Mouse (Mus musculus) brown adipose tissue, adult 24 weeks (tissue): ENCODE results near the gene Tent5b. TPM values are rescaled to one million over a fixed set of nuclear protein-coding genes. Genes with fewer than 3 reads are reported as not detected.
A peak's percentile ranks its signal among the peaks of the same experiment; 100 is the strongest.

Source experiments
- H3K27ac ChIP-seq: fragments of 200-500 bp; replicated peaks from 2 replicates; pipeline ENCODE4 v1.5.1; 2012; ENCODE audit warnings: low read depth, mild to moderate bottlenecking, low read length
- H3K4me1 ChIP-seq: fragments of 200-500 bp; 2 replicates; pipeline ENCODE4 v1.6.1; 2012; ENCODE audit warnings: low read length, mixed read lengths; ENCODE audit not compliant: control insufficient read depth, insufficient read depth, insufficient read length
- H3K4me3 ChIP-seq: fragments of 200-500 bp; 2 replicates; pipeline ENCODE4 v1.5.1; 2012; ENCODE audit warnings: low read depth, mild to moderate bottlenecking, low read length, moderate library complexity; ENCODE audit not compliant: insufficient read depth
- polyA plus RNA-seq: library from polyadenylated mRNA; stranded (reverse); fragments of >200 nt; gene quantifications from 2 replicates; pipeline ENCODE4 v1.2.4, GENCODE M21; 2012; ENCODE audit not compliant: missing spikeins, insufficient read depth, insufficient read length

The Tent5b gene
- polyA plus RNA-seq, 1 experiment = 0.44 TPM

GRCm38 (mm10) chr4:133452433-133452832, 27.5 kb upstream of the Tent5b start:
- Histone ChIP-seq H3K4me3 (no peak overlapping the region), H3K27ac (no peak overlapping the region), H3K4me1 (no peaks in the 10 kb centered on the region)

- H3K4me3 ChIP-seq = no peak overlapping the region
- no peak overlapping the region for H3K27ac ChIP-seq
- H3K4me1 ChIP-seq = peaks cover 23% of the 10 kb centered on the region
Measured at GRCm38 (mm10) chr4:133458044-133458443, 21.9 kb upstream of the Tent5b start.

- H3K4me3 ChIP-seq = no peak overlapping the region
- no peak overlapping the region for H3K27ac ChIP-seq
- peaks cover 28% of the 10 kb centered on the region for H3K4me1 ChIP-seq
Measured at GRCm38 (mm10) chr4:133460006-133460405, 19.9 kb upstream of the Tent5b start.

- Histone ChIP-seq H3K4me1 (peaks cover 28% of the 10 kb centered on the region), H3K4me3 (no peak overlapping the region), H3K27ac (no peak overlapping the region)
Measured at GRCm38 (mm10) chr4:133460796-133461325, 19.1 kb upstream of the Tent5b start.

GRCm38 (mm10) chr4:133461362-133461761, 18.6 kb upstream of the Tent5b start:
- H3K27ac ChIP-seq = no peak overlapping the region
- H3K4me1 ChIP-seq = peaks cover 28% of the 10 kb centered on the region
- H3K4me3 ChIP-seq = no peak overlapping the region

- peak overlapping the region; percentile 73 for H3K27ac ChIP-seq
- H3K4me3 ChIP-seq = no peak overlapping the region
- H3K4me1 ChIP-seq = peaks cover 25% of the 10 kb centered on the region
Measured at GRCm38 (mm10) chr4:133463184-133463583, 16.7 kb upstream of the Tent5b start.

- Histone ChIP-seq H3K4me3 (peak overlapping the region; percentile 61), H3K4me1 (peaks cover 5% of the 10 kb centered on the region; the same call in 1 of the 2 replicates), H3K27ac (0 out of 2 replicates have a peak overlapping the region, but pooled peaks have one; percentile 19)
Measured at GRCm38 (mm10) chr4:133468080-133468479, 11.9 kb upstream of the Tent5b start.

GRCm38 (mm10) chr4:133469122-133469521, 10.8 kb upstream of the Tent5b start:
- Histone ChIP-seq H3K27ac (no peak overlapping the region), H3K4me3 (peak overlapping the region; percentile 23; the same call in 1 of the 2 replicates)

GRCm38 (mm10) chr4:133471135-133471821, 8.7 kb upstream of the Tent5b start:
- H3K27ac ChIP-seq = no peak overlapping the region
- H3K4me1 ChIP-seq = no peaks in the 10 kb centered on the region
- H3K4me3 ChIP-seq = no peak overlapping the region

More at GRCm38 (mm10) chr4:133469122-133469521, 10.8 kb upstream of the Tent5b start:
- H3K4me1 ChIP-seq = no peaks in the 10 kb centered on the region

- H3K4me3 ChIP-seq = no peak overlapping the region
- H3K4me1 ChIP-seq = no peaks in the 10 kb centered on the region
- no peak overlapping the region for H3K27ac ChIP-seq
Measured at GRCm38 (mm10) chr4:133473833-133474232, 6.1 kb upstream of the Tent5b start.

- no peak overlapping the region for H3K27ac ChIP-seq
- H3K4me3 ChIP-seq = peak overlapping the region; percentile 52
- H3K4me1 ChIP-seq = peaks cover 5% of the 10 kb centered on the region; the same call in 1 of the 2 replicates
Measured at GRCm38 (mm10) chr4:133480185-133480537, 229 bp downstream of the Tent5b start.

GRCm38 (mm10) chr4:133480754-133481153, 822 bp downstream of the Tent5b start:
- Histone ChIP-seq H3K27ac (no peak overlapping the region), H3K4me3 (peak overlapping the region; percentile 52; the same call in 1 of the 2 replicates), H3K4me1 (peaks cover 5% of the 10 kb centered on the region; the same call in 1 of the 2 replicates)

GRCm38 (mm10) chr4:133481488-133481887, 1.6 kb downstream of the Tent5b start:
- no peak overlapping the region for H3K27ac ChIP-seq
- H3K4me1 ChIP-seq = peaks cover 5% of the 10 kb centered on the region; the same call in 1 of the 2 replicates
- no peak overlapping the region for H3K4me3 ChIP-seq

GRCm38 (mm10) chr4:133482479-133482878, 2.5 kb downstream of the Tent5b start:
- no peak overlapping the region for H3K27ac ChIP-seq
- no peak overlapping the region for H3K4me3 ChIP-seq
- H3K4me1 ChIP-seq = peaks cover 5% of the 10 kb centered on the region; the same call in 1 of the 2 replicates

- Histone ChIP-seq H3K4me1 (peaks cover 6% of the 10 kb centered on the region), H3K4me3 (peak overlapping the region; percentile 30), H3K27ac (no peak overlapping the region)
Measured at GRCm38 (mm10) chr4:133484266-133485025, 4.5 kb downstream of the Tent5b start.
